Mouse (Mus musculus) midbrain, postnatal 0 days (tissue): ENCODE results near the gene Col24a1. TPM values are rescaled to one million over a fixed set of nuclear protein-coding genes. Genes with fewer than 3 reads are reported as not detected.
A peak's percentile ranks its signal among the peaks of the same experiment; 100 is the strongest.

Experiments
- ATAC-seq: fragments of 200-750 bp; cut with Nextera tagmentation; 2 replicates; pipeline ENCODE4 v1.8.0; 2017; ENCODE audit warnings: moderate number of reproducible peaks, mild to moderate bottlenecking, moderate TSS enrichment, moderate library complexity; ENCODE audit not compliant: low FRiP score
- DNase-seq: peaks from one replicate; pipeline ENCODE4 v3.0.0-alpha.2; 2015; ENCODE audit warnings: low spot score
- H3K27ac ChIP-seq: fragments of 300-500 bp; sonication (generic); 2 replicates; pipeline ENCODE4 v1.5.1; 2014; ENCODE audit warnings: low read depth, mild to moderate bottlenecking, low read length, mixed read lengths
- H3K27me3 ChIP-seq: fragments of 300-500 bp; sonication (generic); 2 replicates; pipeline ENCODE4 v1.6.1; 2014; ENCODE audit warnings: low read length, control low read depth, mixed read lengths; ENCODE audit not compliant: insufficient read depth
- H3K36me3 ChIP-seq: fragments of 300-500 bp; sonication (generic); 2 replicates; pipeline ENCODE4 v1.6.1; 2014; ENCODE audit warnings: low read length, control low read depth, mixed read lengths; ENCODE audit not compliant: insufficient read depth
- H3K4me1 ChIP-seq: fragments of 300-500 bp; sonication (generic); 2 replicates; pipeline ENCODE4 v1.6.1; 2014; ENCODE audit warnings: mild to moderate bottlenecking, control low read depth, antibody characterized with exemption, low read length, mixed read lengths; ENCODE audit not compliant: insufficient read depth
- H3K4me2 ChIP-seq: fragments of 300-500 bp; sonication (generic); 2 replicates; pipeline ENCODE4 v1.6.1; 2014; ENCODE audit warnings: low read depth, mild to moderate bottlenecking, low read length, mixed read lengths; ENCODE audit not compliant: poor library complexity, severe bottlenecking
- H3K4me3 ChIP-seq: fragments of 300-500 bp; sonication (generic); 2 replicates; pipeline ENCODE4 v1.5.1; 2014; ENCODE audit warnings: low read depth, mild to moderate bottlenecking, low read length, moderate library complexity
- H3K9ac ChIP-seq: fragments of 300-500 bp; sonication (generic); replicated peaks from 2 replicates; pipeline ENCODE4 v1.6.1; 2014; ENCODE audit warnings: mild to moderate bottlenecking, low read length, moderate library complexity, mixed read lengths; ENCODE audit not compliant: poor library complexity, severe bottlenecking
- H3K9me3 ChIP-seq: fragments of 300-500 bp; sonication (generic); 2 replicates; pipeline ENCODE4 v1.6.1; 2016; ENCODE audit warnings: low read length, control low read depth
- CTCF ChIP-seq: IDR thresholded peaks from 2 replicates; pipeline ENCODE4 v1.5.1; 2016; ENCODE audit warnings: antibody characterized with exemption, mild to moderate bottlenecking
- WGBS: fragments of 180-500 bp; shearing (Covaris S2); extraction: QIAGEN DNeasy Blood & Tissue Kit; methylation state at CpG from one replicate; pipeline ENCODE4 v1.1.7; 2014; 5-methylcytosine and 5-hydroxymethylcytosine counted together
- polyA plus RNA-seq: library from polyadenylated mRNA; unstranded; fragments of >200 nt; fragmentation: Nextera tagmentation; extraction: Ambion mirVana; gene quantifications from 2 replicates; pipeline ENCODE4 v1.2.1, GENCODE M21; 2015
- total RNA-seq: library from RNA; depleted of rRNA; stranded (reverse); fragments of >200 nt; gene quantifications from 2 replicates; pipeline ENCODE4 v1.2.3, GENCODE M21; 2014

Col24a1 gene
- total and polyA plus RNA-seq, 2 experiments from 2014 or later, result 0.47 to 1.1 TPM

GRCm38 (mm10) chr3:145417809-145418208 lies 125.5 kb downstream of the Col24a1 start:
- DNase-seq, result peak; percentile 35
- H3K27ac ChIP-seq, result no peak overlapping the region
- no peak overlapping the region for H3K9ac ChIP-seq
- no peak overlapping the region for H3K4me2 ChIP-seq
- H3K9me3 ChIP-seq, result no peaks in the 10 kb centered on the region
- H3K4me1 ChIP-seq, result no peaks in the 10 kb centered on the region
- H3K36me3 ChIP-seq, result no peaks in the 10 kb centered on the region
- 92% methylated on average over 9 of the region's 9 CpGs for WGBS
- no peak for ATAC-seq
- H3K4me3 ChIP-seq, result no peak overlapping the region
- no peak for TF ChIP-seq CTCF
- H3K27me3 ChIP-seq, result no peaks in the 10 kb centered on the region

- H3K4me1 ChIP-seq, result no peaks in the 10 kb centered on the region
- TF ChIP-seq CTCF, result no peak
- H3K4me2 ChIP-seq, result no peak overlapping the region
- no peak overlapping the region for H3K4me3 ChIP-seq
- no peak for ATAC-seq
- WGBS, result 68% methylated on average over 2 of the region's 2 CpGs
- no peak overlapping the region for H3K9ac ChIP-seq
- no peak overlapping the region for H3K27ac ChIP-seq
- DNase-seq, result no peak
- H3K27me3 ChIP-seq, result no peaks in the 10 kb centered on the region
- H3K36me3 ChIP-seq, result no peaks in the 10 kb centered on the region
- H3K9me3 ChIP-seq, result no peaks in the 10 kb centered on the region
Observed at GRCm38 (mm10) chr3:145420421-145420820, 128.1 kb downstream of the Col24a1 start.

GRCm38 (mm10) chr3:145422044-145422443 lies 129.8 kb downstream of the Col24a1 start:
- WGBS, result 91% methylated on average over 3 of the region's 3 CpGs
- no peak for DNase-seq
- H3K27ac ChIP-seq, result no peak overlapping the region
- H3K4me2 ChIP-seq, result no peak overlapping the region
- H3K27me3 ChIP-seq, result no peaks in the 10 kb centered on the region
- no peak overlapping the region for H3K9ac ChIP-seq
- no peak for ATAC-seq
- no peaks in the 10 kb centered on the region for H3K4me1 ChIP-seq
- no peaks in the 10 kb centered on the region for H3K9me3 ChIP-seq
- no peak for TF ChIP-seq CTCF
- H3K36me3 ChIP-seq, result no peaks in the 10 kb centered on the region
- H3K4me3 ChIP-seq, result no peak overlapping the region

GRCm38 (mm10) chr3:145438352-145438751 lies 146.1 kb downstream of the Col24a1 start:
- H3K9ac ChIP-seq, result no peak overlapping the region
- 85% methylated on average over 7 of the region's 7 CpGs for WGBS
- H3K9me3 ChIP-seq, result no peaks in the 10 kb centered on the region
- no peaks in the 10 kb centered on the region for H3K27me3 ChIP-seq
- no peak for TF ChIP-seq CTCF
- H3K4me3 ChIP-seq, result no peak overlapping the region
- no peak for DNase-seq
- H3K36me3 ChIP-seq, result no peaks in the 10 kb centered on the region
- ATAC-seq, result no peak
- no peaks in the 10 kb centered on the region for H3K4me1 ChIP-seq
- no peak overlapping the region for H3K4me2 ChIP-seq
- H3K27ac ChIP-seq, result no peak overlapping the region

GRCm38 (mm10) chr3:145439086-145439485 lies 146.8 kb downstream of the Col24a1 start:
- Histone ChIP-seq H3K4me1 (no peaks in the 10 kb centered on the region), H3K4me3 (no peak overlapping the region), H3K9me3 (no peaks in the 10 kb centered on the region), H3K27me3 (no peaks in the 10 kb centered on the region), H3K4me2 (no peak overlapping the region), H3K9ac (no peak overlapping the region), H3K36me3 (no peaks in the 10 kb centered on the region), H3K27ac (no peak overlapping the region)
- WGBS, result 90% methylated on average over 7 of the region's 7 CpGs
- ATAC-seq (no peak), DNase-seq (peak; percentile 17)
- TF ChIP-seq CTCF, result peak; percentile 64

- TF ChIP-seq CTCF, result no peak
- H3K36me3 ChIP-seq, result no peaks in the 10 kb centered on the region
- no peak overlapping the region for H3K4me2 ChIP-seq
- H3K9me3 ChIP-seq, result no peaks in the 10 kb centered on the region
- ATAC-seq (no peak), DNase-seq (no peak)
- H3K9ac ChIP-seq, result no peak overlapping the region
- H3K27me3 ChIP-seq, result no peaks in the 10 kb centered on the region
- H3K27ac ChIP-seq, result no peak overlapping the region
- no peak overlapping the region for H3K4me3 ChIP-seq
- H3K4me1 ChIP-seq, result no peaks in the 10 kb centered on the region
- 81% methylated on average over 1 of the region's 1 CpGs for WGBS
Observed at GRCm38 (mm10) chr3:145440993-145441392, 148.7 kb downstream of the Col24a1 start.
